Mouse (Mus musculus) adipocyte (in vitro differentiated cells): ENCODE data around the gene Hddc3.

Experiments used
- DNase-seq: peaks from one replicate; pipeline ENCODE4 v3.0.0-alpha.2; 2016; ENCODE audit warnings: low spot score

Hddc3 gene

DNA sequence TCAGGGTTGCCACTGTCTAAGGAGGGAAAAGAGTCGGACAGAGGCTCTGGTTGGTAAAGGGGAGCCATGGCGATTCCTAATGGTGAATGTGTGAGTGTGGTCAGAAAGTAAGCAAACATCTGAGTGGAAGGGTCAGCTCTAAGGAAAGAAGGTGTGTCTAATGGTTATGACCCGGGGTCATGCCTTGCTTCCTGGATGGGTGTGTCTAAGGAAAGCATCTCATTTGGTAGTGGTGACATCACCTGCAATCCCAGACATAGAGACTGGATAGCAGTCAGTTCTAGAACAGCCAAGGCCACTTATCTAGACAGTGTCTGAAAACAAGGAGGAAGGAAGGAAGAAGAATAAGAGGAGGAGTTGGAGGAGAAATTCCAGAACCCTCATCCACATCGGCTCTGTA lies 8.1 kb upstream of the Hddc3 start:
- no peak for DNase-seq

GRCm38 (mm10) chr7:80336932-80337331 lies 6.0 kb upstream of the Hddc3 start:
- no peak for DNase-seq

GRCm38 (mm10) chr7:80339371-80339770 lies 3.5 kb upstream of the Hddc3 start:
- DNase-seq: no peak

- peak; percentile 98 for DNase-seq
Observed at GRCm38 (mm10) chr7:80339793-80340628, 2.9 kb upstream of the Hddc3 start.

GRCm38 (mm10) chr7:80340793-80341192 lies 2.1 kb upstream of the Hddc3 start, which contains the start of gene Unc45a:
Unc45a (minus strand) TSS chr7:80341005.
- peak; percentile 72 for DNase-seq

DNA sequence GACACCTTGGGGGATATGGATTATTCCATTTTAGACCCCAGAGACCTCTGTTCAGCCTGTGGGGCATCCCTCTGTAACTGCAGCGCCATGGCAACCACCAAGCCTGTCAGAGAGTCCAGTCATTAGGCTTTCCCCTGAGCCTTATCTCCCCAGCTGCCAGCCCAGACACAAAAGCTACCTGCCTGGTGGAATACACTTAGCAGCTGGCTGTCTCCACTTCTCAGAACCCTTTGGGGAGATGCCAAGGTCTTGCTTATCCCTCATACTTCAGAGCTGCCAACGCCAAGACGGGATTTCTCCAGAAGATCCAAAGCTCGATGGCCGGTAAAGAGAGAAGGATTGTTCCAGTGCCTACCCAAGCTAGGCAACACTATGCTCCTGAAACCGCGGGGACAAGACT lies 1.1 kb upstream of the Hddc3 start:
- no peak for DNase-seq

DNA sequence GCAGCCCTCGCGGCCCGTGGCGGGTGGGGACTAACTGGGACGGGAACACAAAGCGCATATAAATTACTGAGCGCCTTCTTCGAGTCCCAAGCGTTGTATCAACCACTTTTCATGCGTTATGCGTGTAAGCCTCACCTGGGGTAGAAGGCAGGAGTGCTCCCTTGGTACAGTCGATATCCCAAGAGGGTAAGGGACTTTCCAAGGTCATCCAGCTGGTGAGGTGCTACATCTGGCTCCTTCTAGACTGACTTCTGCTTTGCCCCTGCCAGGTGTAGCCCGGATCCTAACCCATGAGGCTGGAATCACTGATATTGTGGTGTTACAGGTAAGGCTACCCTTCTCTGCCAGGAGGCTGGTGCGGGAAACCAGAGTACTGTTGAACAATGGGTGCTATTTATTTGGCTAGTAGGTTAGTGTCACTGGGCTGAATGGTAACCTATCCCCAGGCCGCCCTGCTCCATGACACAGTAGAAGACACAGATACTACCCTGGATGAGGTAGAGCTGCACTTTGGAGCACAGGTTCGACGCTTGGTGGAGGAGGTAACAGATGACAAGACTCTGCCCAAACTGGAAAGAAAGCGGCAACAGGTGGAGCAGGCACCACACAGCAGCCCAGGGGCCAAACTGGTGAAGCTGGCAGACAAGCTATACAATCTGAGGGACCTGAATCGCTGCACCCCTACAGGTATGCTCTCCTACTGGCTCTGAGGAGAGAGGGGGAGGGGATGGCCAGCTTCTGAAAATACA lies 540 bp downstream of the Hddc3 start:
- DNase-seq: no peak

DNA sequence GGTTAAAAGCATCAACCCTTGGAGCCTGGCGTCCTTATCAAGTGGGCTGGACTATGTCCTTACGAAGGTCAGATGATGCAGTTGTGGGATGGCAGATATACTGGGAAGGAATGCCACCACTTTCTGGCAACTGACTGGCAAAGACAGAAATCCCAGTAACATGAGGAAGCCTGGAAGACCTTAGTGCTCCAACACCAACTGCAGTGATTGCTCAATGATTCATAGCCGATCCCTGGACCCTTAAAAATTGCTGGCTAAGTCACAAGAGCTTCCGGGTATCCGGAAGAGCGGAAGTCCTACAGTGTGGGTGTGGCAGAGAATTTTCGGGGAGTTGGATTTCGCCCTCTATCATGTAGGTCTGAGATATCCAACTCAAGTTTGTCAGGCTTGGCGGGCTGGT lies 3.3 kb downstream of the Hddc3 start:
- DNase-seq: no peak

DNA sequence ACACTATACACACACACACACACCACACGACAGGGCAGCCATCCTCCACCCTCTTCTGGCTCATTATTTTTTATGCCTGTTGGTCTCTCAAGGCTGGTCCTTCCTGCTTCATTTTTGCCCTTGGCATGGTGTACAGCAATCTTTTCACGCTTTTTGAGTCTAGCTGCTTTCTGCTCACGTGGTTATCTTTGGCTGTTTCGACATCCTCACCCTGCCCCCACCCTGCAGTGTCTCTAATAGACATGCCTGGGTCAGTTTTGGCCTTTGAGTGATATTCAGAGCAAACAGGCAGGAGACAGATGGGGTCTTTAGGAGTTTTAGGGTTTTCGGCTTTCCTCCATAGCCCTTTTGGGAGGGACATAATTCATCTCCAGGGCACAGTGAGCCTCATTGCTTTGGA lies 3.9 kb downstream of the Hddc3 start:
- peak; percentile 38 for DNase-seq

DNA sequence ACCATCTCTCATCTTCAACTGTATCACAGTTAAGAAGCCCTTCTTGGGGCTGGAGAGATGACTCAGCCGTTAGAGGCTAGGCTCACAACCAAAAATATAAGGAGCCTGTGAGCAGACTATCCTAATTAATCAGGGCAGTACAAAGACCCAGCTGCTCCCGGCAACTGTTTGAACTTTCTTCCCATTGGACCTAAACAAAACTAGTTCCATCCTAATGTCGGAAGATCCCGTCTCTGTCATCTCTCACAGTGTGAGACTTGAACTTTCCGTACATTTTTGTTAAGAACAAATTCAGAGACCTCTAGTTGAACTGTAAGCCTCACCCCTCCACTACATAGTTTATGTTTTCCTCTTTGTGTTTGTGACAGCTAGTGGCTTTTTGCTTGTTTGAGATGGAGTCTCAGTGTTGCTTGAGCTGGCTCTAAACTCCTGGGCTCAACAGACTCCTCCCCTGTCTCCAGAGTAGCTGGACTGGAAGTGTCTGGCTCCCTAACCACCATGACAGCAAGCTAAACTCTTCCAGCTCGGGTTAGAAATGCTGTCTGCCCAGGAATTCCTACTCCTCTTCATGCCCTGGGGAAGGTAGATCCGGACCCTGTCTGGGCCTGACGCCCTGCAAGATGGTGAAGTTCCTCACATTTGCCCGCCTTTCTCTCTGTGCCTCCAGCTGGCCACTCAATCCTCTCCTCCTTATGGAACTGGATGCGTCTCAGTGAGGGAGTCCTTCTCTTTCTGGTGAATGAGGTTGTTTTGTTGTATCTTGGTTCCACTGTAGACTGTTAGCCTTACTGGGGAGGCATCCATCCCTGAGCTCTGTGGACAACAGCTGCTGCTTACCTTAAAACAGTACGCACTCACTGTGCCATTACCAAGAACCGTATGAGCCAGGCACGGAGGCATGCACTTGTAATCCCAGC lies 5.0 kb downstream of the Hddc3 start:
- no peak for DNase-seq

GRCm38 (mm10) chr7:80350808-80351207 lies 7.9 kb downstream of the Hddc3 start:
- DNase-seq: no peak

DNA sequence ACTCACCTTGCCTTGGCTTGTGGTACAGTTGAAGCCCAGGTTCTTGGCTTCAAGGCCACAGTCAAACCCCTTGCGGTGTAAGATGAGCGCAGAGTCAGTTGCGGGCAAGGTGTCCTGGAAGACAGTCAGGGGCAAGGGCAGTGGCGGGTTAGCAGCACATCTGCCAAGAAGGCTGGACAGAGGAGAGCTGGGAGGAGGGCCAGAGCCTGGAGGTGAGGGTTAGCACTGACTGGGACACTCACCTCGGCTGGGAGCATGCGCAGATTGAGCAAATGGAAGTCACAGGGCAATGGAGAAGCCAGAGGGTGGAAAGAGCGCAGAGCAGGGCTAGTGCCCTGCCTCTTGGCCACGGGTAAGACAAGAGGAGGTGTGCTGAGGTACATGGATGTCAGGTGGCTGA lies 10.0 kb downstream of the Hddc3 start:
- DNase-seq: no peak

DNA sequence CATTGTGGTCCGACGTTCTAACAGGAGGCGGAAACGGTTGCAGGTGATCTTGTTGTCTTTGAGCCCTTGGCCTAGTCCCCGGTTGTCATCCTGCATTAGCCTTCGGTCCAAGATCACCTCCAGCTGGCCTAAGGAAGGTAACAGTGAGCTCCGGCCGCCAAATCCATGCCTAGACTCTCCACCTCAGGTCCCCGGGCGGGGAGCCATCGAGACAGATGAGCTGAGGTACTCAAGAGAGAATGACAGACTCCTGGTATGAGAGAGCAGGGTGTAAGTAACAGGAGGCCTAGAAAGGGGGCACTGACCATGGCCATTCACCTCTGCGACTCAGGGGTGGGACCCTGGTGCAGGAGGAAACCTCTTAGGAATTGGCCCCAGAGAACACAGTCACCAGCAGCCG lies 13.4 kb downstream of the Hddc3 start:
- no peak for DNase-seq

DNA sequence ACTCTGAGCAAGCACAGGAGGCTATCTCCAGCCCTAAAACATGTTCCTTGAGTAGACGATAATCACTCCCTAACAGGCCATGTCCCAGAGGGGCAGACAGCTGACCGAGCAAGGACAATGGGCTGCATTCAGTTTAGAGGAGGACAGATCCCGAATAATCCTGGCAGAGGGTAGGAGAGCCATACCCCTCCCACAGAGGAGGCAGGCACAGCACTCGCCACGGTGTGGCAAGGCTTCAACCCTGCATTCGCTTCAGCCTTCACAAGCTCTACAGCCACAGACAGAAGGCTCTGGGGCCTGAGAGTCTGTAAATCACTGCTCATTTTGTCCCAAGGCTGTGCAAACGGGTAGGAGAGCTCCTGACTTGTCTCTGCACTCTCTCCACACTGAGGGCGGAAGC lies 14.3 kb downstream of the Hddc3 start:
- DNase-seq: no peak

DNA sequence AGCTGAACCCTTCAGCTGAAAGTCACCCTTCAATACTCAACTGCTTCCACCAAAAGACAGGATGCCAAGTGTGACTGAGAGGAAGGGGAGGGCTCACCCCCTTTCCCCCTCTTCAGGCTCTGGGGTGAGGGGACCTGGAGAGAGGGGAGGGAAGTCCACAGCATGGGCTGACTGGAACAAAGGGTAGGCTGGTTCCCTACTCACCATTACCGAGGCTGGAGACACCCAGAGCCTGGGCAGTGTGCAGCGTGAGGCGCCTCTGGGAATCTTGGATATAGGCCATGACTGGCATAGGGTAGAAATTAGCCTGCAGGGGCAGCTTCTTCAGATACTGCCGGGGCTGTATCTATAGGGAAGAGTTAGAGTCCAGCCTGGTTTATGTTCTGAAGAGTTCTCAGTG lies 15.1 kb downstream of the Hddc3 start:
- peak; percentile 53 for DNase-seq

- DNase-seq: no peak
Observed at GRCm38 (mm10) chr7:80360435-80360834, 17.5 kb downstream of the Hddc3 start.

DNA sequence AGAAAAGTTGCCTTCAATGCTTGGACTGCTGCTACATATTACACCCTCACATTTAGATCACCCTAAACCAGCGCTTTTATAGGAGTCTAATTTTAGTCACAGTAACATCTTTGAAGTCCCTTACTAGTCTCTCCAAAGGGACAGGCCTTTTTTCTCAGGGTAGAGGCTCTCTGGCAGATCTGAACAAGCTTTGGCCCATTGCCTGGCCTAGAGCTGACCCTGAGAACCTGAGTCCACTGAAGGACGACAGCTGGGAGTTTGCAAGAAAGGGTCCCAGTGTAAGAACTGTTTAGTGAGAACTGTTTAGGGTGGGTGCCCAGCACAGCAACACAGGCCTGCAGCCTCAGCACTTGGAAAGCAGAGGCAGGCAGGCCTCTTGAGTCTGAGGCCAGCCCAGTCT lies 22.9 kb downstream of the Hddc3 start:
- no peak for DNase-seq

- DNase-seq: no peak
Observed at GRCm38 (mm10) chr7:80367232-80367631, 24.3 kb downstream of the Hddc3 start.

- DNase-seq: no peak
Observed at GRCm38 (mm10) chr7:80368009-80368408, 25.1 kb downstream of the Hddc3 start.

- no peak for DNase-seq
Observed at GRCm38 (mm10) chr7:80368635-80369421, 25.9 kb downstream of the Hddc3 start.

DNA sequence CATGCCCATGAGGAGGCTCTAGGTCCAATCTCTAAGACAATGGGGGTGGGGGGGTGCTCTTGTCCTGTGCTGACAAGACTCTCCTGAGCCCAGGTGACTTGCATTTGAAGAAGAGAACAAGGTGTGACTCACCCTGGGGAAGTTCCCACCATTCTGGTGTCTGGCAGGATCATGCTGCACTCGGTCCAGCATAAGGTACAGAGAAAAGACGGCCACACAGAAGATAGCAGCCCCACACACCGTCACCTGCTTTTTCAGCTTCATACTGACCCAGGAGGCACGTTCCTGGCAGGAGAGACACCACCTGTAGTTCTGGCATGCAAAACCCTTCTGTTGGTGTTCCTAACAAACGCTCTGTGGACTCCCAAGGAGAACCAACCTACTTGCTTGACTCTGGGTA lies 26.6 kb downstream of the Hddc3 start:
- no peak for DNase-seq
